Mouse (Mus musculus) regulatory T cell (primary cell): ENCODE data around the gene Lrrc7.

Experiments
- in situ Hi-C: fragments of 300-600 bp; cut with MboI, MseI; formaldehyde crosslinking; loops from one replicate; pipeline ENCODE4 v1.15.1; 2025; ENCODE audit warnings: high pct_unique_total_duplicates

Gene Lrrc7

GRCm38 (mm10) chr3:158365801-158366200 lies 196.2 kb downstream of the Lrrc7 start:
- in situ Hi-C loops = no loop called here

DNA sequence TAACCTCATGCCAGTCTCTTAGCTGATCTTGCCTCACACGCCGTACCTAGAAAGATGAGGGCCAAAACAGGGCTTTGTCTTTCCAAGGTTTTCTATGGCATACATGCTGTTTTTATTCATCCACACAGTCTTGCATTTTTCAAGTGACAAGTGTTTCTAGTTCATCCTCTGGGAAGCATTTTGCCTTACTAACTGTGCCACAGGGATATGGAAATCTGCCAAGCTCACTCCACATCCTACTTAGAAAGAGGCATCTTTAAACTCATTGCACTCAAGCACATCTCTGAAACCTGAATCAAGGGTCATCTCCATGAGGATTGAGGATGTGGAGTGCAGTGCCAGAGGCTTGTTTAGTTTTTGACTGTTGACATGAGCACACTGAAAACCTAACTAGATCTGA lies 199.9 kb downstream of the Lrrc7 start:
- in situ Hi-C loops = no loop called here

DNA sequence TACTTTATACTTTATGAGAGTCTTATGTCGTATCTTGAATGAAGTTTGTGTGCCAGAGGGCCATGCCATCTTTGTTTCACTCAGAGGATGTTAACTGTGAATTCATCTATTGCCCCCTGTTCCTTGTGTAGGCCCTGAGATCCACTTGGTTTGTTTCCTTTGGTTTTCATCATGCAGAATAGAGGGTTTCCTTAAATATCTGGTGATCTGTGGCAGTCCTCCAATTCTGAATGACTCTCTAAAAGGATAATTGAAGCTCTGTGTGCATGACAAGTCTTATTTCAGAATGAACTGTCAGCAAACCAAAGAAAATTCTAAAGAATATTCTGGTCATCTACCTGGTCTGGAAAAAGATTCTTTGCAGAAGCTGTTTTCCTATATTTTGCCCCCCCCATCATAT lies 205.3 kb downstream of the Lrrc7 start:
- in situ Hi-C loops = no loop called here

DNA sequence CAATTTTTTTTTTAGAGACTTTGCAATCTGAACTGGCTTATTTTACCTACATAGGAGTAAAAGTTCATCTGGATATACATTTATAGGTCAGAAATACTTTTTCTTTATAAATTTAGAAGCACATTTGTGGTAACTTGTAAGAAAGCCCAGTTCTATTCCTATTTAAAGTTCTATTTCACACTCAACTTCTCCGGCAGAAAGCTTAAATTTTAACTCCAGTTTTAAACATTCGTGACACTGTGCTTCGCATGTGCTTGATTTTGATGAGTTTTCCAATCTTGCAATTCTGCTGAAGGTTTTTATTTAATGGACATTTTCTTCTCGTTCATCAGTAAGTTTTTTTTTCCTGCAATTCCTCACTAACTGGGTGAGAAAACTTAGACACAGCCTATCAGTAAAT lies 205.8 kb downstream of the Lrrc7 start:
- in situ Hi-C loops = no loop called here

- in situ Hi-C loops = no loop called here
Observed at GRCm38 (mm10) chr3:158340808-158341207, 221.2 kb downstream of the Lrrc7 start.

- in situ Hi-C loops = no loop called here
Observed at GRCm38 (mm10) chr3:158330085-158330484, 231.9 kb downstream of the Lrrc7 start.

- in situ Hi-C loops = no loop called here
Observed at GRCm38 (mm10) chr3:158310391-158310790, 251.6 kb downstream of the Lrrc7 start.

- in situ Hi-C loops = no loop called here
Observed at GRCm38 (mm10) chr3:158307415-158307814, 254.6 kb downstream of the Lrrc7 start.

- in situ Hi-C loops = no loop called here
Observed at GRCm38 (mm10) chr3:158298732-158299131, 263.3 kb downstream of the Lrrc7 start.

GRCm38 (mm10) chr3:158295041-158295440 lies 267.0 kb downstream of the Lrrc7 start:
- in situ Hi-C loops = no loop called here

DNA sequence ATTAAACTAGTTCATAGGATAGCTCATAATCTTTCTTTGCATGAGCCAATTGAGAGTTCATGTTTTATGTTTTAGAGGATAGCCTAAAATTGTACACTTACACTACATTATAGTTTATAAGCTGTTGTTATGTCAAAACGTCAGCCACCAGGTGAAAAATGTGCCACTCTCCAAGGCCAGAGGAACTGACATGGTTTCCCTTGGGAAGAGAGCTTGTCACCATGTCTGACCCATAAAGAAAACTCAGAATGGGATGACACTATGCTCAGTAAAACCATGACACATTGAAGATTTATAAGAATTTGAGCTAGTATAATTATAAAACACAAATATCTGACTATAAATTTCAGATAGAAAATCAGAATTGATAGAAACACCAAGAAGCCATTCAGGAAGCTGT lies 277.6 kb downstream of the Lrrc7 start:
- in situ Hi-C loops = no loop called here

DNA sequence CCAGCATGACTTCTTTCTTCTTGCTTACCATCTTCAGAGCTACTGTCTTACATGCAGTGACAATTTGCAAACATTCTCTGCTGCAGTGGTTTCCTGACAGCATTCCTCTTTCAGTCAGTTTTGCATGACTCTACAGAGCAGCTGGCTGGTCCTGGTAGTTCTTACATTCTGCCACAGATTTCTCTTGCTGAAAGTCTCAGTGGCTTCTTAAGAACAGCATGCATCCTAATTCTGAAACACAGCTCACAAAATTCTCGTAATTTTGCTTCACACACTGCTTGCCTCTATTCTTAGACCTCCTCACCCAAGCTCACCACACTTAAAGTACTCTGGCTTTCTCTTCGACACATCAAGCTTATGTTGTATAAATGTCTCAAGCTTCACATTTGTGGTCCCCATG lies 283.4 kb downstream of the Lrrc7 start:
- in situ Hi-C loops = no loop called here

DNA sequence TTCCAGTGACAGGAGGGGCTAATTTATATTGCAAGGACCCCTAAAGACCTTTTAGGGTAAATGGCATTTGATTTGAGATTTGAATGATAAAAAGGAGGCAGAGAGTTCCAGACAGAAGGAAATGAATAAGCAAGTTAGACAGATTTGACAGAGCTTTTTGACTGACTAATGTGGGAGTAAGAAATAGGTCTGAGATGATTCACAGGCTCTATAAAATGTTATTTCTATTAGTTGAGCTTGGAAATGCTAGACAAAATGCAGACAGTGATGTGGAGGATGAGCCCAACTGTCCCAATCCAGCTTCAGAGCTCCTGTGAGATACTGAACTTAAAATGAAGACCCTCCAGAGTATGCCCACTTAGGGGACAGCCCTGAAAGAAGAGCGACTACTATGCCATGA lies 289.3 kb downstream of the Lrrc7 start:
- in situ Hi-C loops = no loop called here

DNA sequence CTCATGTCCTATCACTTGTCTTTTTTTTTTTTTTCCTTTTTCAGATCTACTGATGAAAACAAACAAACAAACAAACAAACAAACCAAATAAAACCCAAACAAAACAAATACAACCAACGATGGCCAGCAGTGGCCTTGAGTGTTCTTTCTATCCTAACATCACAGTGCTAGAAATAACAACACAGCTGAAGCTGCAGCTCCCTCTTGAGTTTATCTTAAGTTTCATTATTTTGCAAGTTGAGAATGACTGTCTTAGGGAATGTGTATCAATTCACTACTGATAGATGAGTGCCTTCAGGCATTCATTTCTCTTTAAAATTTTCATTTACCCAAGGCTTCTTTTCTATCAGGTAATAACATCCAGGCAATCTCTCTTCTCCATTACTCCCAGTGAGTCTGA lies 291.1 kb downstream of the Lrrc7 start:
- in situ Hi-C loops = no loop called here

DNA sequence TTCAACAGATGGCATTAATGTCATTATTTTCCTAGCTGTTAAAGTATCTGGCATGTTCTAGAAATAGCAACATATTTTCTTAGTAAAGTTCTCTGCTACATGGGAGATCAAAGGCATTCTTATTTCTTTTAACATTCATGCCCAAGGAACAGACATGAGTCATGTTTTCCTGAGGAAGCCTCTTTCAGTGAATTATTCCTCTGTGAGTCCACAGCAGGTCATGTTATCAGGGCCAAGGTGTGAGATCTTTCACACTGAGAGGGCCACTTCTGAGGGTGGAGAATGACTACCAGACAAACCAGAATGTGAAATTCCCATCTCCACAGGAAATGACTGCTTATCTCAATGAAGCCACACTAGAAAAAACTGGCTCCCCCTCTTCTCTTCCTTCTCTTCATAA lies 309.4 kb downstream of the Lrrc7 start:
- in situ Hi-C loops = no loop called here

GRCm38 (mm10) chr3:158247672-158248071 lies 314.3 kb downstream of the Lrrc7 start:
- in situ Hi-C loops = loop anchor here (10.0 kb wide), 1 partner anchor 1487 kb away; no protein-coding TSS in a partner anchor

DNA sequence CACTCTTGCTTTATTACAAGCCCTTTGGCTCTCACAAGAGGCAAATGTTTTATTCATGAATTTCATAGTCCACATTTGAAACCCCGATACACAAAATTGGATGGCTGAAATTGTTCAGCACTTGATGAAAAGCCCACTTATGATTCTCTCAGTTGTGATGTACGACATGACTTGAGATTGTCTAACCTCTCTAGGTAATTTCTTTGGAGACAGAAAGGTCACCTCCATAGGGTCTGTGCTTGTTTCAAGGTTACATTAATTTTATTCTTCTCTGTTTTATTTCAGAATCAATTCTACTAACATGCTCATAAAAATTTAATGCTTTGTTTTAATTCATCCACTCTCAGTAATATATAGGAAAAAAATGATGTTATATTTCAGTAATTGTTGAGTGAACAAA lies 351.4 kb downstream of the Lrrc7 start:
- in situ Hi-C loops = no loop called here

GRCm38 (mm10) chr3:158210026-158210425 lies 352.0 kb downstream of the Lrrc7 start:
- in situ Hi-C loops = no loop called here

DNA sequence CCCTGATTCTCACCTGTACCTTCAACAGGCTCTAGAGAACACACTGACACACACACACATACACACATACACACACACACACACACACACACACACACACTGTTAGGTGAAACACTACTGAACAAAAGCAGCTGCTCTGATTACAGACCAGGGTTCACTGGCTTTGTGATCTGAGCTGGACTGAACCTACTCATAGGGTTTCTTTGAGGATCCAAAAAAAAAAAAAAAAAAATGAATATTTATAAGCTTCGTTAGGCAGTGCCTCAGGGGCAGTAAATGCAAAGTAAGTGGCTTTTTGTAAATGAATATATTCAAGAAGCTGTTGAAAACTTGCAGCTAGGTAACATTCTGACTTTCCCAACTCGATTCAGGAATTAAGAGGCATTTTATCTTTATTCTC lies 354.2 kb downstream of the Lrrc7 start:
- in situ Hi-C loops = no loop called here

DNA sequence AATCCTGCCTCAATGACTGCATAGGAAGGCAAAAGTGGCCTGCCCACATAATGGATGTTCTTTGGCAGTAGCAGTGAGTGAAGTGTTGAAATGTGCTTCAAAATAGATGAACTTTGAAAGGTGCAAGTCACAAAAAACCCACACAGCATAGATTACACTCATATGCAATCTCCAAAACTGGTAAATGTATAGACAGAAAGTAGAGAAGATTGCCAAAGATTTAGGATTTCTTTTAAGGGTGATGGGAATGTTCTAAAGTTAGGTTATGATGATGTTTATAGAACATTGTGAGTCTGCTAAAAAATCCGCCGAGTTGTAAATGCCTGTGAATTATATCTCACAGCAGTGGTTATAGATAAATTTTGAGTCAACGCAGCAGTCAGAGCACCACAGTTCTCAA lies 359.2 kb downstream of the Lrrc7 start:
- in situ Hi-C loops = no loop called here

- in situ Hi-C loops = no loop called here
Observed at GRCm38 (mm10) chr3:158195426-158195825, 366.6 kb downstream of the Lrrc7 start.

- in situ Hi-C loops = no loop called here
Observed at GRCm38 (mm10) chr3:158193229-158193628, 368.8 kb downstream of the Lrrc7 start.

- in situ Hi-C loops = no loop called here
Observed at GRCm38 (mm10) chr3:158174880-158175735, 386.9 kb downstream of the Lrrc7 start.

DNA sequence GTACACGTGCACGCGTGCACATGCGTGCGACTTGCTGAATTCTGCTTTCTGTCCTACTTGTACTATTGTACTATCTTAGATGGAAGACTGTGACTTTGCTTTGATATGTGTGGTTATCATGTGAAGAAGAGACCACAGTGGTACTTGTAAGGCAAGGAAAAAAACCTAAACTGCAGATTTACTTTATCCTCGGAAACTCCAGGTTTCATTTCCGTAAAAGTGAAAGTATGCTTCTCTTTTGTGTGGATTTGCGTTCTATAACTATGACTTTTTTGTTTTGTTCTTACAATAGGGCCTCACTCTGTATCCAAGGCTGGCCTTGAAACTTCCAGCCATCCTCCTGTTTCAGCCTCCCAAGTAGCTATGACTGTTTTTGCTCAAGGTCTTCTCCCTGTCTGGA lies 392.8 kb downstream of the Lrrc7 start:
- in situ Hi-C loops = no loop called here
